Mouse (Mus musculus) G1E (cell line): ENCODE results near the gene Gstm2. TPM values are rescaled to one million over a fixed set of nuclear protein-coding genes. Genes with fewer than 3 reads are reported as not detected.
"Not testable (repeated sequence)": the region's sequence is repeated elsewhere in the genome, so short reads cannot be mapped to it uniquely, and the experiment has no call there.

ENCODE experiments used
- ATAC-seq: 2 replicates; pipeline ENCODE4 v1.8.0; 2016; ENCODE audit warnings: mild to moderate bottlenecking; ENCODE audit not compliant: insufficient number of reproducible peaks, poor library complexity, low FRiP score, severe bottlenecking; ENCODE audit errors: extremely low read depth
- DNase-seq: peaks from one replicate; pipeline ENCODE4 v3.0.0; 2012; ENCODE audit warnings: low spot score
- H3K27me3 ChIP-seq: 2 replicates; pipeline ENCODE4 v1.6.1; 2012; ENCODE audit warnings: mild to moderate bottlenecking, low read length, inconsistent platforms; ENCODE audit not compliant: insufficient read depth
- H3K36me3 ChIP-seq: replicated peaks from 2 replicates; pipeline ENCODE3; 2012; ENCODE audit warnings: mild to moderate bottlenecking, inconsistent platforms
- H3K4me1 ChIP-seq: 2 replicates; pipeline ENCODE4 v1.6.1; 2012; ENCODE audit warnings: low read depth, low read length, inconsistent platforms, mixed read lengths; ENCODE audit not compliant: insufficient read depth
- H3K4me3 ChIP-seq: 2 replicates; pipeline ENCODE4 v1.5.1; 2012; ENCODE audit warnings: low read depth, mild to moderate bottlenecking, inconsistent platforms, low read length, moderate library complexity, mixed read lengths
- H3K9me3 ChIP-seq: replicated peaks from 2 replicates; pipeline ENCODE4 v1.6.1; 2012; ENCODE audit warnings: inconsistent platforms
- CTCF ChIP-seq: IDR thresholded peaks from 2 replicates; pipeline ENCODE4 v1.5.1; 2012; ENCODE audit warnings: low read depth, low read length, inconsistent platforms, mixed read lengths
- GATA1 ChIP-seq: IDR thresholded peaks from 2 replicates; pipeline ENCODE4 v1.6.1; 2012; ENCODE audit warnings: borderline replicate concordance, low read length, inconsistent platforms, mixed read lengths
- GATA2 ChIP-seq: IDR thresholded peaks from 2 replicates; pipeline ENCODE4 v1.6.1; 2012; ENCODE audit warnings: low read depth, low read length, inconsistent platforms, borderline replicate concordance
- POLR2AphosphoS5 ChIP-seq: IDR thresholded peaks from 2 replicates; pipeline ENCODE4 v1.6.1; 2012; ENCODE audit warnings: low read depth, low read length, inconsistent platforms; ENCODE audit not compliant: insufficient replicate concordance
- TAL1 ChIP-seq: conservative IDR thresholded peaks from 2 replicates; pipeline ENCODE4 v1.6.1; 2012; ENCODE audit warnings: low read depth, low read length, inconsistent platforms, mixed read lengths
- polyA plus RNA-seq: library from polyadenylated mRNA; stranded (reverse); fragments of >175 nt; gene quantifications from 2 replicates; pipeline ENCODE4 v1.2.3, GENCODE M21; 2012
- total RNA-seq, 2 experiments: library from RNA; stranded (forward) in 1 of 2; stranded (reverse) in 1 of 2; fragments of 200-1000 nt in 1 of 2; fragments of >200 nt in 1 of 2; fragmentation: Nextera tagmentation in 1 of 2; gene quantifications; 2 replicates each; pipeline ENCODE4 v1.2.3; 2014 to 2017

Gstm2 gene
- total and polyA plus RNA-seq, 3 experiments, result not detected

DNA sequence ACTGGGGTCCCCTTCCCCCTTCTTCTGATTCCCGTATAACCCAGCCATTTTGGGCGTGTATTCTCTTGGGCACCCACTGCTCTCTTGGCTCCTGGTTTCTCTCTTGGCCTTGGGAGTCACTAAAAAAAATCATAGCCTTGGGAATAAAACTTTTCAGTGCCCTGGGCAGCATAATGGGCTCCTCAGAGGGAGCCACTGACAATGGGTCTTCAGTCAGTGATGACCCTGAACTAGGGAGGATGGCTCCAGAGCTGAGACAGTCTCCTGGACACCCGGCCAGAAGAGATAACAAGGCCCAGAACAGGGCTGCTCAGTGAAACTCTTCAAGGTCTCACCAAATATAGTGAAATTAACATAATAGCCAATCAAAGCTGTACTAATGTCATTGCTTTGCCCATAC, 12.3 kb upstream of the Gstm2 start:
- H3K9me3 ChIP-seq, result peaks cover 10% of the 10 kb centered on the region
- no peak overlapping the region for H3K4me3 ChIP-seq
- peaks cover 7% of the 10 kb centered on the region; the same call in 1 of the 2 replicates for H3K27me3 ChIP-seq
- no peaks in the 10 kb centered on the region for H3K4me1 ChIP-seq
- no peak for DNase-seq
- ATAC-seq, result no peak
- no peaks in the 10 kb centered on the region for H3K36me3 ChIP-seq
- TF ChIP-seq POLR2AphosphoS5, result no peak
- no peak for TF ChIP-seq GATA2
- TF ChIP-seq CTCF, result no peak

GRCm38 (mm10) chr3:107996576-107996975, 10.3 kb upstream of the Gstm2 start:
- TF ChIP-seq CTCF, result no peak
- TF ChIP-seq POLR2AphosphoS5, result no peak
- no peak for TF ChIP-seq GATA2
- no peak for TF ChIP-seq GATA1
- TF ChIP-seq TAL1, result no peak
- no peak for DNase-seq
- no peaks in the 10 kb centered on the region for H3K4me1 ChIP-seq
- H3K27me3 ChIP-seq, result peaks cover 4% of the 10 kb centered on the region; the same call in 1 of the 2 replicates
- H3K36me3 ChIP-seq, result no peaks in the 10 kb centered on the region
- ATAC-seq, result no peak
- H3K9me3 ChIP-seq, result peaks cover 10% of the 10 kb centered on the region
- H3K4me3 ChIP-seq, result no peak overlapping the region

GRCm38 (mm10) chr3:107995974-107996373, 9.7 kb upstream of the Gstm2 start:
- H3K4me1 ChIP-seq, H3K9me3 ChIP-seq, H3K27me3 ChIP-seq, H3K4me3 ChIP-seq, DNase-seq, ATAC-seq, H3K36me3 ChIP-seq: not testable (repeated sequence)

DNA sequence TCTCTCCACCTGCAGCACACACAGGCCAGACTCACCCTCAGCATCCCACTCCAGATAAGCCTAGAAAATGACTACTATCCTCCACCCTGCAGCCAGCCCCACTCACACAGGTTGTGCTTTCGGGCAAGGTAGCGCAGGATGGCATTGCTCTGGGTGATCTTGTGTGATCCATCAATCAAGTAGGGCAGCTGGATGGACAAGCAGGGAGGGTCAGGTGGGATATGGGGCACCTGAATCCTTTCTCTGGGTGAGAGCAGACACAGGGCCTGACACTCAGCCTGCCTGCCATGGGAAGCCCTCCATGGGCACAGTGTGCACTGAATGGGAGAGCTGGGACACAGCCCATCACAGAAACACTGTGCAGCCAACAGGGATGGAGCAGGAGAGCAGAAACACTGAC, 1.1 kb downstream of the Gstm2 start:
- not testable (repeated sequence) for H3K9me3 ChIP-seq, H3K4me3 ChIP-seq, H3K4me1 ChIP-seq, H3K36me3 ChIP-seq, ATAC-seq, DNase-seq
- peaks cover 30% of the 10 kb centered on the region; the same call in 1 of the 2 replicates for H3K27me3 ChIP-seq

DNA sequence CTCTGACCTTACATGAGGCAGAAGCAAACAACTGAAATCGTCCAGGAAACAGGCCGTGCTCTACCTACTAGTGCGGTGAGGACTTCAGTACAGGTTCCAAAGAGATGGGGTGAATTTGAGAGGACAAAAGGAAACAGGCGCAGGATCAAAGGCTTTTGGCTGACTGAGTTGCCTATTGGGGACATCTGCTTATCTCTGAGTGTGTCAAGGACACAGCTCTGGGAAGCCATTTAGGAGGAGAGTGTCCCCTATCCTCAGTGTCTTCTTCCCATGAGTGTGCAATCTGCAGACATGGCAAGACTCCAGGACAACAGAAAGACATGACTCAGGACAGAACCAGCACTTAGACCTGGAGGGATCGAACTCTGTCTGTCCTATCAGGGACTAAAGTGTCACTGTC, 1.8 kb downstream of the Gstm2 start:
- ATAC-seq (no peak), DNase-seq (no peak)
- H3K36me3 ChIP-seq, result no peaks in the 10 kb centered on the region
- TF ChIP-seq POLR2AphosphoS5, result no peak
- no peak for TF ChIP-seq CTCF
- no peak for TF ChIP-seq GATA1
- peaks cover 31% of the 10 kb centered on the region; the same call in 1 of the 2 replicates for H3K27me3 ChIP-seq
- no peaks in the 10 kb centered on the region for H3K9me3 ChIP-seq
- H3K4me1 ChIP-seq, result no peaks in the 10 kb centered on the region
- H3K4me3 ChIP-seq, result no peak overlapping the region

GRCm38 (mm10) chr3:107983771-107984170, 2.5 kb downstream of the Gstm2 start:
- Histone ChIP-seq H3K27me3 (peaks cover 33% of the 10 kb centered on the region; the same call in 1 of the 2 replicates), H3K4me3 (no peak overlapping the region), H3K4me1 (no peaks in the 10 kb centered on the region), H3K9me3 (no peaks in the 10 kb centered on the region), H3K36me3 (no peaks in the 10 kb centered on the region)
- TF ChIP-seq TAL1 (no peak), GATA2 (no peak), POLR2AphosphoS5 (no peak), GATA1 (no peak), CTCF (no peak)
- DNase-seq, result no peak
- no peak for ATAC-seq

- Histone ChIP-seq H3K4me1 (no peaks in the 10 kb centered on the region), H3K27me3 (peaks cover 33% of the 10 kb centered on the region; the same call in 1 of the 2 replicates), H3K36me3 (no peaks in the 10 kb centered on the region), H3K4me3 (no peak overlapping the region), H3K9me3 (no peaks in the 10 kb centered on the region)
- TF ChIP-seq GATA1 (no peak), POLR2AphosphoS5 (no peak), TAL1 (no peak), GATA2 (no peak), CTCF (no peak)
- DNase-seq (no peak), ATAC-seq (no peak)
Observed at GRCm38 (mm10) chr3:107982726-107983125, 3.5 kb downstream of the Gstm2 start.
